Mouse (Mus musculus) midbrain, embryonic 12.5 days (tissue): Measurements from ENCODE around the gene Drc1. TPM values are rescaled to one million over a fixed set of nuclear protein-coding genes. Genes with fewer than 3 reads are reported as not detected.

Experiments used
- ATAC-seq: fragments of 200-750 bp; cut with Nextera tagmentation; 2 replicates; pipeline ENCODE4 v1.8.0; 2017; ENCODE audit warnings: low read depth, moderate TSS enrichment, moderate library complexity; ENCODE audit not compliant: low FRiP score
- H3K27ac ChIP-seq: fragments of 300-500 bp; sonication (generic); replicated peaks from 2 replicates; pipeline ENCODE4 v1.5.1; 2016; ENCODE audit warnings: mild to moderate bottlenecking
- H3K27me3 ChIP-seq: fragments of 300-500 bp; sonication (generic); 2 replicates; pipeline ENCODE4 v1.6.1; 2016; ENCODE audit warnings: mild to moderate bottlenecking
- H3K36me3 ChIP-seq: fragments of 300-500 bp; sonication (generic); 2 replicates; pipeline ENCODE4 v1.6.1; 2016
- H3K4me1 ChIP-seq: fragments of 300-500 bp; sonication (generic); 2 replicates; pipeline ENCODE4 v1.6.1; 2016
- H3K4me2 ChIP-seq: fragments of 300-500 bp; sonication (generic); replicated peaks from 2 replicates; pipeline ENCODE4 v1.6.1; 2016; ENCODE audit warnings: mild to moderate bottlenecking, moderate library complexity
- H3K4me3 ChIP-seq: fragments of 300-500 bp; sonication (generic); 2 replicates; pipeline ENCODE4 v1.5.1; 2016; ENCODE audit warnings: mild to moderate bottlenecking
- H3K9ac ChIP-seq: fragments of 300-500 bp; sonication (generic); replicated peaks from 2 replicates; pipeline ENCODE4 v1.6.1; 2016; ENCODE audit warnings: mild to moderate bottlenecking, moderate library complexity
- H3K9me3 ChIP-seq: fragments of 300-500 bp; sonication (generic); 2 replicates; pipeline ENCODE4 v1.6.1; 2016; ENCODE audit warnings: mild to moderate bottlenecking
- WGBS: fragments of 180-500 bp; shearing (Covaris S2); methylation state at CpG from one replicate; pipeline ENCODE4 v1.1.7; 2016; 5-methylcytosine and 5-hydroxymethylcytosine counted together
- polyA plus RNA-seq: library from polyadenylated mRNA; unstranded; fragments of >200 nt; fragmentation: Nextera tagmentation; extraction: Ambion mirVana; gene quantifications from 2 replicates; pipeline ENCODE4 v1.2.1, GENCODE M21; 2016

Gene Drc1
- polyA plus RNA-seq, 1 experiment from 2014 or later, result 0.84 TPM

- Histone ChIP-seq H3K4me2 (no peak overlapping the region), H3K4me3 (no peak overlapping the region), H3K9me3 (no peaks in the 10 kb centered on the region), H3K36me3 (no peaks in the 10 kb centered on the region), H3K27ac (no peak overlapping the region), H3K9ac (no peak overlapping the region), H3K27me3 (peaks cover 17% of the 10 kb centered on the region), H3K4me1 (peaks cover 8% of the 10 kb centered on the region)
- WGBS, result 80% methylated on average over 11 of the region's 11 CpGs
- ATAC-seq, result no peak
Measured at GRCm38 (mm10) chr5:30341601-30342365, 60.6 kb downstream of the Drc1 start.

- Histone ChIP-seq H3K27ac (no peak overlapping the region), H3K9ac (no peak overlapping the region), H3K9me3 (no peaks in the 10 kb centered on the region), H3K36me3 (no peaks in the 10 kb centered on the region), H3K4me3 (peak overlapping the region; percentile 18), H3K4me1 (peaks cover 8% of the 10 kb centered on the region), H3K27me3 (peaks cover 17% of the 10 kb centered on the region), H3K4me2 (peak overlapping the region; percentile 52)
- 8% methylated on average over 17 of the region's 17 CpGs for WGBS
- ATAC-seq, result no peak
Measured at GRCm38 (mm10) chr5:30342601-30343015, 61.4 kb downstream of the Drc1 start.

- H3K9me3 ChIP-seq, result no peaks in the 10 kb centered on the region
- no peak overlapping the region for H3K27ac ChIP-seq
- H3K4me1 ChIP-seq, result peaks cover 8% of the 10 kb centered on the region
- WGBS, result 3% methylated on average over 9 of the region's 9 CpGs
- H3K4me3 ChIP-seq, result peak overlapping the region; percentile 18
- no peaks in the 10 kb centered on the region for H3K36me3 ChIP-seq
- ATAC-seq, result peak; percentile 65; the same call in 1 of the 2 replicates
- peaks cover 17% of the 10 kb centered on the region for H3K27me3 ChIP-seq
- H3K4me2 ChIP-seq, result peak overlapping the region; percentile 52
- H3K9ac ChIP-seq, result no peak overlapping the region
Measured at GRCm38 (mm10) chr5:30343107-30343506, 61.9 kb downstream of the Drc1 start.

GRCm38 (mm10) chr5:30343886-30344285 lies 62.7 kb downstream of the Drc1 start:
- Histone ChIP-seq H3K4me2 (no peak overlapping the region), H3K9ac (no peak overlapping the region), H3K27ac (no peak overlapping the region), H3K4me1 (peaks cover 8% of the 10 kb centered on the region), H3K4me3 (no peak overlapping the region), H3K36me3 (no peaks in the 10 kb centered on the region), H3K9me3 (no peaks in the 10 kb centered on the region), H3K27me3 (peaks cover 17% of the 10 kb centered on the region)
- 84% methylated on average over 5 of the region's 5 CpGs for WGBS
- ATAC-seq, result no peak

DNA sequence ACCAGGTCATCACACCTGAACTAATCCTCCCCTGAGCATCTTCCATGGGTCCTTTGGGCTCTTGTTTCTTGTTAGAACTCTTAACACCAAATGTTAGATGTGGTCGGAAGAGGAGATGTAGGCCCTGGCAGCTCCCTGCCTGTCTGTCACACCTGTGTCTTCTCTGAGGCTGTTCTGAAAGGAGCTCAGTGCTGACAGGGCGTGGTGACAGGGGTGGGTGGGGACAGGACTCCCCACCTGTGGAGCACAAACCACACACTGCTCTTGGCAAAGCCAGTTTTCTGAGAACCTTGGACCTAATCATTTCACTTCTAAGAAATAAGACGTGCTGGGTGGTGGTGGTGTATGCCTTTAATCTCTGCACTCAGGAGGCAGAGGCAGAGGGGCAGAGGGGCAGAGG lies 72.4 kb downstream of the Drc1 start:
- ATAC-seq, result no peak
- H3K27ac ChIP-seq, result no peak overlapping the region
- no peaks in the 10 kb centered on the region for H3K36me3 ChIP-seq
- H3K27me3 ChIP-seq, result no peaks in the 10 kb centered on the region
- H3K9me3 ChIP-seq, result no peaks in the 10 kb centered on the region
- H3K4me3 ChIP-seq, result no peak overlapping the region
- H3K4me2 ChIP-seq, result no peak overlapping the region
- no peaks in the 10 kb centered on the region for H3K4me1 ChIP-seq
- 78% methylated on average over 3 of the region's 3 CpGs for WGBS
- no peak overlapping the region for H3K9ac ChIP-seq

GRCm38 (mm10) chr5:30355114-30355513 lies 73.9 kb downstream of the Drc1 start:
- Histone ChIP-seq H3K4me2 (no peak overlapping the region), H3K4me1 (no peaks in the 10 kb centered on the region), H3K4me3 (no peak overlapping the region), H3K27ac (no peak overlapping the region), H3K36me3 (no peaks in the 10 kb centered on the region), H3K9ac (no peak overlapping the region), H3K27me3 (no peaks in the 10 kb centered on the region), H3K9me3 (no peaks in the 10 kb centered on the region)
- 82% methylated on average over 7 of the region's 7 CpGs for WGBS
- ATAC-seq, result no peak

DNA sequence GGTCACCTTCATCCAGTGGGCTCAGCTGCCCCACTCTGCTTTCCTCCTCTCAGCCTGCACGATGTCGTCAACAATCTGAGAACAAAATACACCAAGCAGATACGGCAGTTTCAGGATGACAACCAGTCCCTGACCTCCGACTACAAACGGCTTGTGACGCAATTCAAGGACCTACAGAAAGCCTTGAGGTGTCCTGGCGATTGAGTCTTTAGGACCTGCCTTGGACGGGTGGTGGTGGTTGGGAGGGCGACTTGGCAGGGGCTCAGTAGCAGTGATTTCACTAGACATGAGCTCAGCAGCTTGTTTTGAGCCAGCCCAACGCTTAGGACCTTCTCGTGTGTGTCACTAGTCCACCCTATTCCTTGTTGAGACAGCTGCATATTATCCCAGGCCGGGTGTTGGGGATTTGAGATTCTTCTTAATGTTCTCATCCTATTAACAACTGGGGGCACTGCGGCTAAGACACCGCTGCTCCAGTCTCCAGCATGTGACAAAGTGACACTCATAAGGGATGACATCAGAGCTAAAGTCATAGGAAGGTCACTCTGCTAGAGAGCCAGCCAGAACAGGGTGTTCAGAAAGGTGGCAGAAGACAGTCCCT lies 74.5 kb downstream of the Drc1 start:
- ATAC-seq, result no peak
- Histone ChIP-seq H3K4me1 (no peaks in the 10 kb centered on the region), H3K4me2 (no peak overlapping the region), H3K27ac (no peak overlapping the region), H3K27me3 (no peaks in the 10 kb centered on the region), H3K9me3 (no peaks in the 10 kb centered on the region), H3K36me3 (no peaks in the 10 kb centered on the region), H3K9ac (no peak overlapping the region), H3K4me3 (no peak overlapping the region)
- WGBS, result 89% methylated on average over 14 of the region's 14 CpGs

- no peaks in the 10 kb centered on the region for H3K4me1 ChIP-seq
- H3K27me3 ChIP-seq, result no peaks in the 10 kb centered on the region
- H3K4me3 ChIP-seq, result no peak overlapping the region
- no peaks in the 10 kb centered on the region for H3K9me3 ChIP-seq
- no peak for ATAC-seq
- WGBS, result 73% methylated on average over 7 of the region's 7 CpGs
- no peak overlapping the region for H3K9ac ChIP-seq
- no peak overlapping the region for H3K4me2 ChIP-seq
- no peak overlapping the region for H3K27ac ChIP-seq
- H3K36me3 ChIP-seq, result no peaks in the 10 kb centered on the region
Measured at GRCm38 (mm10) chr5:30356647-30357046, 75.5 kb downstream of the Drc1 start.

DNA sequence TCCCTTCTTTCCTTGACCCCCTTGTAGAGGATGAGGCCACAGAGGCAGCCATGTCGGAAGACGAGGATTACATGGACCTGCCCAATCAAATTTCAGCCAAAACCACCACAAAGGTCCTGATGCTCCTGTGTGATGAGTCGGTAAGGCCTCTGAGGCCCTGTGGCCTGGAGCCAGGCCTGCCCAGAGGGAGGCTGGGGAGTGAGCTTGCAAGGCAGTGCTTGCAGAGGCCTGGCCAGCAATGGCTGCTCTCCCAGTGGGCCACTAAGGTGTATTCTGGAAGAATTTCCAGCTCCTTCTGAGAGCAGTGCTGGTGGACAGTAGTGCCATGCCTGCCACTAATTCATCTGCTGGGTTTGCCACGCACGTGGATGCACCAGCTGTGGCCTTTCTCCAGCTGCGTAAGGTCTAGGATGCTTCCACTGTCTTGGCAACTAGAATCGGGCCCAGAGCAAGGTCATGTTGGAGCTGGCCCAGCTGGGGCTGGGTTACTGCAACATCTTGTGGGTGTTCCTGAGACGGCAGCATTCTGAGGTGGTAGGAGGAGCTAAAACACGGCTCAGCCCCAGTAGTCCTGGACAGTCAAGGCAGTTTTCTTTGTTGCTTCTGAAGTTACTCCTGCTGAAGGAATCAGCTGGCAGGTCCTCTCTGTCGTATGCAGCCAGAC lies 77.4 kb downstream of the Drc1 start:
- Histone ChIP-seq H3K4me3 (no peak overlapping the region), H3K9me3 (no peaks in the 10 kb centered on the region), H3K27ac (no peak overlapping the region), H3K27me3 (no peaks in the 10 kb centered on the region), H3K4me1 (no peaks in the 10 kb centered on the region), H3K4me2 (no peak overlapping the region), H3K9ac (no peak overlapping the region), H3K36me3 (no peaks in the 10 kb centered on the region)
- ATAC-seq, result no peak
- WGBS, result 92% methylated on average over 10 of the region's 10 CpGs

GRCm38 (mm10) chr5:30367405-30367804 lies 86.2 kb downstream of the Drc1 start:
- H3K4me3 ChIP-seq, result no peak overlapping the region
- no peaks in the 10 kb centered on the region for H3K36me3 ChIP-seq
- H3K27me3 ChIP-seq, result no peaks in the 10 kb centered on the region
- no peaks in the 10 kb centered on the region for H3K4me1 ChIP-seq
- WGBS, result 78% methylated on average over 8 of the region's 8 CpGs
- ATAC-seq, result no peak
- no peak overlapping the region for H3K9ac ChIP-seq
- H3K27ac ChIP-seq, result no peak overlapping the region
- H3K4me2 ChIP-seq, result no peak overlapping the region
- H3K9me3 ChIP-seq, result no peaks in the 10 kb centered on the region

- H3K27me3 ChIP-seq, result no peaks in the 10 kb centered on the region
- H3K4me2 ChIP-seq, result no peak overlapping the region
- H3K9ac ChIP-seq, result no peak overlapping the region
- H3K9me3 ChIP-seq, result no peaks in the 10 kb centered on the region
- WGBS, result 91% methylated on average over 5 of the region's 5 CpGs
- H3K27ac ChIP-seq, result no peak overlapping the region
- no peaks in the 10 kb centered on the region for H3K4me1 ChIP-seq
- ATAC-seq, result no peak
- no peaks in the 10 kb centered on the region for H3K36me3 ChIP-seq
- H3K4me3 ChIP-seq, result no peak overlapping the region
Measured at GRCm38 (mm10) chr5:30369426-30369825, 88.2 kb downstream of the Drc1 start.

GRCm38 (mm10) chr5:30382876-30383275 lies 101.7 kb downstream of the Drc1 start:
- H3K36me3 ChIP-seq, result no peaks in the 10 kb centered on the region
- H3K27me3 ChIP-seq, result no peaks in the 10 kb centered on the region
- no peak overlapping the region for H3K4me2 ChIP-seq
- 60% methylated on average over 7 of the region's 7 CpGs for WGBS
- H3K4me1 ChIP-seq, result no peaks in the 10 kb centered on the region
- no peaks in the 10 kb centered on the region for H3K9me3 ChIP-seq
- H3K4me3 ChIP-seq, result no peak overlapping the region
- ATAC-seq, result no peak
- H3K9ac ChIP-seq, result no peak overlapping the region
- H3K27ac ChIP-seq, result no peak overlapping the region
